Mouse (Mus musculus) ovary, adult 2 months (tissue): ENCODE measurements around the gene Htr1a. TPM values are rescaled to one million over a fixed set of nuclear protein-coding genes. Genes with fewer than 3 reads are reported as not detected.

Experiments
- polyA plus RNA-seq: library from polyadenylated mRNA; depleted of rRNA; stranded (reverse); fragments of >200 nt; gene quantifications from 2 replicates; pipeline ENCODE4 v1.2.3, GENCODE M21; 2012; rRNA removed

Gene Htr1a
- polyA plus RNA-seq: not detected in 2 replicates

GRCm38 (mm10) chr13:105443339-105443738 is at the start of gene Htr1a:
Gene Htr1a (plus strand): TSS chr13:105443639.

Other genes with a start within 250 kb of the Htr1a start
- 8.4 and 8.5 TPM in 2 replicates for gene Rnf180, start 148.8 kb upstream of the Htr1a start, polyA plus RNA-seq